Mouse (Mus musculus) embryonic facial prominence, embryonic 11.5 days (tissue): ENCODE measurements around the gene Zfp385a. TPM values are rescaled to one million over a fixed set of nuclear protein-coding genes. Genes with fewer than 3 reads are reported as not detected.

ENCODE experiments used
- ATAC-seq: fragments of 200-750 bp; cut with Nextera tagmentation; replicated peaks from 2 replicates; pipeline ENCODE4 v1.8.0; 2017; ENCODE audit warnings: low read depth; ENCODE audit not compliant: insufficient number of reproducible peaks, low FRiP score, low TSS enrichment
- DNase-seq: peaks from one replicate; pipeline ENCODE4 v3.0.0-alpha.2; 2015; ENCODE audit warnings: low spot score
- H3K27ac ChIP-seq: fragments of 300-500 bp; sonication (generic); replicated peaks from 2 replicates; pipeline ENCODE4 v1.5.1; 2014; ENCODE audit warnings: mild to moderate bottlenecking, low read depth, low read length, control low read depth
- H3K27me3 ChIP-seq: fragments of 300-500 bp; sonication (generic); 2 replicates; pipeline ENCODE4 v1.6.1; 2014; ENCODE audit warnings: mild to moderate bottlenecking, low read length, moderate library complexity, mixed read lengths; ENCODE audit not compliant: control insufficient read depth, insufficient read depth
- H3K36me3 ChIP-seq: fragments of 300-500 bp; sonication (generic); replicated peaks from 2 replicates; pipeline ENCODE4 v1.6.1; 2014; ENCODE audit warnings: low read depth, mild to moderate bottlenecking, low read length, moderate library complexity, mixed read lengths; ENCODE audit not compliant: control insufficient read depth, insufficient read depth
- H3K4me1 ChIP-seq: fragments of 300-500 bp; sonication (generic); 2 replicates; pipeline ENCODE4 v1.6.1; 2014; ENCODE audit warnings: low read length, mixed read lengths; ENCODE audit not compliant: control insufficient read depth, insufficient read depth
- H3K4me2 ChIP-seq: fragments of 300-500 bp; sonication (generic); 2 replicates; pipeline ENCODE4 v1.6.1; 2014; ENCODE audit warnings: low read depth, mild to moderate bottlenecking, control low read depth, low read length, moderate library complexity
- H3K4me3 ChIP-seq: fragments of 300-500 bp; sonication (generic); 2 replicates; pipeline ENCODE4 v1.5.1; 2014; ENCODE audit warnings: low read depth, low read length, control low read depth
- H3K9ac ChIP-seq: fragments of 300-500 bp; sonication (generic); replicated peaks from 2 replicates; pipeline ENCODE4 v1.6.1; 2014; ENCODE audit warnings: mild to moderate bottlenecking, control low read depth, low read length
- H3K9me3 ChIP-seq: fragments of 300-500 bp; sonication (generic); replicated peaks from 2 replicates; pipeline ENCODE4 v1.6.1; 2016; ENCODE audit warnings: mild to moderate bottlenecking, low read length, inconsistent platforms, mixed read lengths; ENCODE audit not compliant: control insufficient read depth
- WGBS: fragments of 180-500 bp; shearing (Covaris S2); extraction: QIAGEN DNeasy Blood & Tissue Kit; methylation state at CpG from one replicate; pipeline ENCODE4 v1.1.7; 2014; 5-methylcytosine and 5-hydroxymethylcytosine counted together
- polyA plus RNA-seq: library from polyadenylated mRNA; unstranded; fragments of >200 nt; fragmentation: Nextera tagmentation; extraction: Ambion mirVana; gene quantifications from 2 replicates; pipeline ENCODE4 v1.2.1, GENCODE M21; 2014

Gene Zfp385a
- polyA plus RNA-seq, 1 experiment from 2014 or later, result 12.2 TPM

DNA sequence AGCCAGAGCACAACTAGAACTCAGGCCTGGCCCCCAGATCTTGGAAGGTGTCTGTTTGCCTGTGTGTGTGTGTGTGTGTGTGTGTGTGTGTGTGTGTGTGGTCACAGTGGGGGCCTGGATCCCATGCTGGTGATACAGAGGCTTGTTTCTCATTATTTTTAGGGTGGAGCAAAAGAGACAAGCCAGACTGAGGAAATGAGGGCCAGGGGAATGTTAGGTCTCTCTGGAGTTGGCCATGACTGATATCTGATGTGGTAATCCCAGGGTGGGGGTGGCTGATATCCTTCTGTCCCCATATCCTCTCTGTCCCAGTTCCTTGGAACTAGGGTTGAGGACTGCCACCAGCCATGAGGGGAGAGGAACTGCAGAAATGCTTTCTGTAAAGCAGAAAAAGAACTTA lies 22.8 kb downstream of the Zfp385a start:
- no peaks in the 10 kb centered on the region for H3K27me3 ChIP-seq
- H3K36me3 ChIP-seq, result peaks cover 7% of the 10 kb centered on the region
- H3K4me1 ChIP-seq, result peaks cover 2% of the 10 kb centered on the region

DNA sequence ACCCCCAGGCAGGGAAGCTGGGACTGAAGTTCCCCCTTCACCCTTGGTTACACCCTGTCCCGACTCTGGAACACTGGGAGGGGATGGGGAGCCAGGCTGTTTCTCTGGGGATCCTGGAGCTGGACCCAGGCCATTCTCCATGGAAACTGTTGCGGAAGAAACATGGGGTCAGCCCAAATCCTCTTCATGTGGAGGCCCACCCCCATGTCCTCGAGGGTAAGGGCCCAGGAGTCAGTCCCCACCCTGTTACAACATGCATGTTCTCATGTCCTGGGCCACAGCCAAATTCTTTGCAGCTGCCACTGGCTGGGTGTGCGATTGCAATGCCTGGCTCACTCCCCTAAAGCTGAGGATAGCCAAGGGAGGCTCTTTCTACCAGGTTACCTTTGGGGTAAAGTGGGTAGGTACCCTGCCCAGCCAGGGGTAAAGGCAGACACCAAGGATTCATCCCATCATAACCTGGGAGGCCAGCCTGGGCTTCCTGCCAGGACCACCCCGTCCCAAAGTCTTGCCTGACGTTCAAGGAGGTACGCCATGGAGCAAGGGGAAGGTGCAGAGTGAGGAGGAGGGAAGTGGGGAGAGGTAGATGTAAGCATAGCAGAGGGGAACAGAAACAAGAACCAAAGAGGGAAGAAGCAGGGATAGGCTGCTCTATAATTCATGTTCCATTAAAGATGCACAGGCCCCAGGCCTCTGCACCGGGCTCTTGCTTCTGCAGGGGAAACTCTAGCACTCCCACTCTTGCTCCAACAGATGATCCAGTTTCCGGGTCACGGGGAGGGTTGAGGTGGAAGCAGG lies 23.7 kb downstream of the Zfp385a start:
- H3K4me2 ChIP-seq, result no peak overlapping the region
- peak overlapping the region; percentile 4; the same call in 1 of the 2 replicates for H3K27ac ChIP-seq
- peaks cover 2% of the 10 kb centered on the region for H3K4me1 ChIP-seq
- peaks cover 7% of the 10 kb centered on the region for H3K36me3 ChIP-seq
- 85% methylated on average over 10 of the region's 10 CpGs for WGBS
- no peak overlapping the region for H3K9ac ChIP-seq
- no peaks in the 10 kb centered on the region for H3K27me3 ChIP-seq
- DNase-seq (no peak), ATAC-seq (no peak)
- no peaks in the 10 kb centered on the region for H3K9me3 ChIP-seq
- H3K4me3 ChIP-seq, result no peak overlapping the region

More for the DNA sequence above, 22.8 kb downstream of the Zfp385a start:
- H3K4me2 ChIP-seq, result no peak overlapping the region
- ATAC-seq (no peak), DNase-seq (no peak)
- H3K9me3 ChIP-seq, result no peaks in the 10 kb centered on the region
- no peak overlapping the region for H3K4me3 ChIP-seq
- H3K27ac ChIP-seq, result no peak overlapping the region
- H3K9ac ChIP-seq, result no peak overlapping the region

DNA sequence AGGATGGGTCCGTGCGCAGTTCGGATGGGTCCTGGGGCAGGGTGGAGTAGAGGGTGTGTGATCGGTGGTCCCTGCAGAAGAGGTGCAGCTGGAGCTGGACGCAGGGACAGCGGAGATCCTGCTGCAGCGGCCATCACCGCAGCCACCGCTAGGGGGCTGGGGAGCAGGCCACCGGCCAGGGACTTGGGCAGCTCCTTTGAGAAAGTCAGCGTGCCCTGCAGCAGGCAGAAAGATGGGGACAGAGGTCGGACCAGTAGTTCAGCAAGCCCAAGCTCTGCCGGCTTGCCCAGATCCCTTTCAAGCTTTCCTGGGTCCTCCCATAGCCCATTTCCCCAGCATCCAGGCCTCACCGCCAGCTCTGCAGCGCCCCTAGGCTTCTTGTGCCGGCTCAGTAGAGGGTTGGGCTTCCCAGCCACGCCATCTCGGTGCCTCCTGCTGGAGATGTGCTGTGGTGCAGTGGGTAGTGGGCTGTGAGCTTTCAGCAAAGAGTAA lies 24.8 kb downstream of the Zfp385a start:
- Histone ChIP-seq H3K27ac (no peak overlapping the region; the same call in 1 of the 2 replicates), H3K9ac (peak overlapping the region; percentile 2), H3K27me3 (no peaks in the 10 kb centered on the region), H3K4me3 (peak overlapping the region; percentile 25), H3K9me3 (no peaks in the 10 kb centered on the region), H3K36me3 (peaks cover 7% of the 10 kb centered on the region), H3K4me1 (peaks cover 2% of the 10 kb centered on the region), H3K4me2 (peak overlapping the region; percentile 55)
- DNase-seq (peak; percentile 84), ATAC-seq (peak; percentile 58)
- 3% methylated on average over 18 of the region's 18 CpGs for WGBS

DNA sequence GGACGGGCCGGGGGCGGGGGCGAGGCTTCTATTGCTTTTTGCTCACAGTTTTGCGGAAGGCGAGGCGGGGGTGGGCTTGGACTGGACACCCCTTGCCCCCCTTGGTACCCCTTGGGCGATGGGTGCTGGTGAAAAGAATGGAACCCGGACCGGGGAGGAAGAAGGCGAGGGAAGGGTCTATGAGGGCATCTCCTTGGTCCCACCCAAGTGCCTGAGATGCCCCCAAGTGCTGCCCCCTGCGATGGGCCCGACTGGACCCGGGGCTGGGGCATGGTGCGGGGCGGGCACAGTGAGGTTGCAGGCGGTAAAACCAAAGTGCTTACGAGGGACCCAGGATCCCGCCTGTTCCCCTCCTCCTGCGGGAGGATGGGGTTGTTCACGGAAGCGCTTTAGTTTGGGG lies 25.7 kb downstream of the Zfp385a start:
- DNase-seq, result no peak
- Histone ChIP-seq H3K9me3 (no peaks in the 10 kb centered on the region), H3K4me1 (peaks cover 2% of the 10 kb centered on the region), H3K27me3 (no peaks in the 10 kb centered on the region), H3K4me3 (peak overlapping the region; percentile 25; the same call in 1 of the 2 replicates), H3K36me3 (peaks cover 7% of the 10 kb centered on the region), H3K27ac (no peak overlapping the region), H3K9ac (peak overlapping the region; percentile 4; the same call in 1 of the 2 replicates), H3K4me2 (peak overlapping the region; percentile 55)
- ATAC-seq, result no peak
- 29% methylated on average over 21 of the region's 22 CpGs for WGBS

DNA sequence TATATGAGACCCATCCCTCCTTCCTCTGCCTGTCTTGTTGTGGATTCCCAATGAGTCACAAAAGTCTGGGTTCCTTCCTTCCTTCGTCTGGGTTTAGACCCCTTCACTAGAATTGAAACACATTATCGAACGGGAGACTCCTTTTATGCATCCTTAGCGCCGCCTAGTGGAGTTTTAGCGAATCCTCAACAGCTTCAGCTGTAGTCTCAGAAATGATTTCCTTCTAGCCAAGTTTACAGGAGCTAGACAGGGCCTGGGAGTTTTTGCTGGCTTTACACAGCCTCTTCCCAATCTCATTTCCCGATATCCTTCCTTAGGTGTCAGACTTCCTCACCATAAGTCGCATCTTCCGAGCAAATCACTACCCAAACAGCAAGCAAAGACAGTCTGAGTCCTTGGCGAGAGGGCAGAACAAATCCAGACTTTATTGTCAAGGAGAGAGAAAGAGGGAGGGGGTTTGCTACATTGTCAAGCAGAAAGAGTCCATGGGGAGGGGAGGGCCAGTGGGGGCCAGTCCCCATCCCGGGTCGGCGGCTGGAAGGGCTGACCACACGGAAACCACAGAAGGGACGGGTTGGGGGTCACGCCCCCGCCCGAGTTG lies 26.3 kb downstream of the Zfp385a start:
- Histone ChIP-seq H3K27ac (no peak overlapping the region), H3K27me3 (no peaks in the 10 kb centered on the region), H3K9ac (no peak overlapping the region; the same call in 1 of the 2 replicates), H3K4me3 (no peak overlapping the region), H3K36me3 (peaks cover 7% of the 10 kb centered on the region), H3K4me2 (peak overlapping the region; percentile 55; the same call in 1 of the 2 replicates), H3K9me3 (no peaks in the 10 kb centered on the region), H3K4me1 (peaks cover 2% of the 10 kb centered on the region)
- no peak for ATAC-seq
- peak; percentile 90 for DNase-seq
- WGBS, result 13% methylated on average over 18 of the region's 18 CpGs

DNA sequence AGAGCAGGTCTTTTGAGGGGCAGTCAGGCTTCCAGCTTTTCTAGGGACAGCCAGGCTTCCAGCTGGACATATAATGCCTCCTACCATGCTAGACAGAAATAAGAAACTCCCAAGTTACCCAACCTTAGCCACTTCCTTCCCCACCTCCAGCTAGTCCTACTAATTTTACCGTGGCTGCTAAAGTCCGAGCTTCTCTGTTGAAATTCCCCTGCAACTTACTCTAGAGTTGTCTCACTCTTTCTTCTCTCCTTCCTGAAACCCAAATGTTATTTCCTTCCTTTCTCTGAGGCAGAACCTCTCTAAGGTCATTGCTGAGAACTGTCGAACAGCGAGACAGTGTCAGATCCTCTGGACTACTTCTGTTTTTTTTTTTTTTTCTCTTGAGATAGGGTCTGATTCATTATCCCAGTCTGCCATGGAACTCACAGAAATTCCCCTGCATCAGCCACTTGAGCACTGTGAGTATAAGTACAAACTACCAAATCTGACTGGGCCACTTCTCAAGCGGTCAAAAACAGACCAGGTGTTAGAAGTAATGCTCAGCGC lies 29.5 kb downstream of the Zfp385a start, which contains the start of gene Gpr84:
Gpr84 (minus strand) TSS at position 248 of the 546 bp plus-strand sequence.
- H3K4me3 ChIP-seq, result no peak within 1 kb of the TSS
- peaks cover 2% of the 10 kb centered on the region for H3K4me1 ChIP-seq
- no peaks in the 10 kb centered on the region for H3K9me3 ChIP-seq
- no peaks in the 10 kb centered on the region for H3K27me3 ChIP-seq
- H3K27ac ChIP-seq, result no peak within 1 kb of the TSS
- 63% methylated on average over 6 of the region's 6 CpGs for WGBS
- DNase-seq, result no peak
- no peak for ATAC-seq
- H3K4me2 ChIP-seq, result no peak within 1 kb of the TSS
- H3K9ac ChIP-seq, result no peak within 1 kb of the TSS
- H3K36me3 ChIP-seq, result no peaks in the 10 kb centered on the region

DNA sequence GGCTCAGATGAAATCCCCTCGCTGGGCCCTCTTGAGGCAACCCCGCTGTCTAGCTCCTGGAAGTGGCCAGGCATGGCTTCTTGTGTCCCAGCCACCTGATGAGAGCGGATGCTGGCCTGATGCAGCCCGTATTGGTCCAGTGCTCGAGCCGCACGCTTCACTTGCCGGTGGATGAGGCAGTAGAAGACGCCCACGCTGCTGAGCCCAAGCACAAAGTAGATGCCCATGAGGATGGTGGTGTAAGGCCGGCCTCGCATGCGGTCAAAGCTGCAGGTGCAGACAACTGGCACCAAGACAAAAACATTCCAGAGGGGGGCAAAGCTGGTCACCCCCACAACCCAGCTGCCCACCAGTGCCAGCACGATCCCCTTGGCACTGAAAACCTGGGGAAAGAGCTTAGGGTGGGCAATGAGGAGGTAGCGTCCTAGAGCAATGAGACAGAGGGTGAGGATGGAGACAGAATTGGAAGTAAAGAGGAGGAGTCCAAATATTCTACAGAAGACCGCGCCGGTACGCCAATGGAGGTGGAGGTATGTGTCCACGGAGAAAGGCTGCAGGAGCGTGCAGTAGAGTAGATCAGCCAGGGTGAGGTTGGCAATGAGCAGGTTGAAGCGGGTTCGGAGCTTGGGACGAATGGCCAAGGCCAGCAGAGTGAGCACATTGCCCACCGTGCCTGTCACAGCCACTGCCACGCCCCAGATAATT lies 30.9 kb downstream of the Zfp385a start:
- DNase-seq (no peak), ATAC-seq (no peak)
- H3K9ac ChIP-seq, result peak overlapping the region; percentile 54
- H3K4me3 ChIP-seq, result no peak overlapping the region
- WGBS, result 65% methylated on average over 26 of the region's 26 CpGs
- H3K4me2 ChIP-seq, result peak overlapping the region; percentile 29
- no peak overlapping the region for H3K27ac ChIP-seq
- no peaks in the 10 kb centered on the region for H3K9me3 ChIP-seq
- H3K4me1 ChIP-seq, result peaks cover 3% of the 10 kb centered on the region
- H3K36me3 ChIP-seq, result no peaks in the 10 kb centered on the region
- no peaks in the 10 kb centered on the region for H3K27me3 ChIP-seq
